Mouse (Mus musculus) 3T3-L1 (cell line): ENCODE results near the gene Lrrc75a.

Experiments used
- DNase-seq: peaks from one replicate; pipeline ENCODE4 v3.0.0-alpha.2; 2015; ENCODE audit warnings: low read depth, low spot score

Gene Lrrc75a

DNA sequence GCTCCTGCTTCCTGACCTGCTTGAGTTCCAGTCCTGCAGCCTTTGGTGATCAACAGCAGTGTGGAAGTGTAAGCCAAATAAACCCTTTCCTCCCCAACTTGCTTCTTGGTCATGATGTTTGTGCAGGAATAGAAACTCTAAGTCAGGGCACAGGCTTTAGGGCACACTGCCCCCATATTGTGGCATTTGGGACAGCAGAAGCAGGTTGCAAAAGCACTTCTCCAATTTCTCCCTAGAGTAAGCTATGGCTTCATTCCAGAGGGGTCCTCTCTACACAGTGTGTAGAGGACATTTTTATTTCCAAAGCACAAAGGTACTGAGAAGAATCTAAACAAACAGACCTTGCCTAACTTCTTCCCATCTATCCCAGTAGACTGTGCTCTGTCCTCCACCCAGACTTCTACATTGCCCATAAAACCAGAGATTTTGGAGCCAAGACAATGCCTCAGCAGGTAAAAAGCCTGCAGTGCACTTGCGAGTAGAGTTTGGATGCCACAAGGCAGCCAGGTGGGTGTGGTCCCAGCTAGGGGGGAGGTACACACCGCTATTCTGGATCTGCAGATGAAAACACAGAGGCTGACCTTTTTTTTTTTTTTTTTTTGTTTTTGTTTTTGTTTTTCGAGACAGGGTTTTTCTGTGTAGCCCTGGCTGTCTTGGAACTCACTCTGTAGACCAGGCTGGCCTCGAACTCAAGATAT lies 26.6 kb downstream of the Lrrc75a start:
- no peak for DNase-seq

DNA sequence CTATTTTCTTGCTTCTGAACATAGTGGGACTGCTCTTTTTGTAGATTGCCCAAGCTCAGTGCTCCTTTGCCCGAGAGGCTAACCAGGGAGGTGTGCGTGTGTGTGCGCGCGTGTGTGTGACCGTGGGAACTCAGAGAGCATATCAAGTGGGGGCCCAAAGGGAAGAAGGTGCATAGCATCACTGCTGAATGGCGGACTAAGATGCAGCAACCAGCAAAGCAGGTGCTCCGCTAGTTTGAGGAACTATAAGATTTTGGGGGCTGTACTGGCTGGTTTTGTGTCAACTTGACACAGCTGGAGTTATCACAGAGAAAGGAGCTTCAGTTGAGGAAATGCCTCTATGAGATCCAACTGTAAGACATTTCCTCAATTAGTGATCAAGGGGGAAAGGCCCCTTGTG lies 27.2 kb downstream of the Lrrc75a start:
- DNase-seq: no peak

- DNase-seq: no peak
These were observed 32.9 kb downstream of the Lrrc75a start for GRCm38 (mm10) chr11:62615456-62615855.

DNA sequence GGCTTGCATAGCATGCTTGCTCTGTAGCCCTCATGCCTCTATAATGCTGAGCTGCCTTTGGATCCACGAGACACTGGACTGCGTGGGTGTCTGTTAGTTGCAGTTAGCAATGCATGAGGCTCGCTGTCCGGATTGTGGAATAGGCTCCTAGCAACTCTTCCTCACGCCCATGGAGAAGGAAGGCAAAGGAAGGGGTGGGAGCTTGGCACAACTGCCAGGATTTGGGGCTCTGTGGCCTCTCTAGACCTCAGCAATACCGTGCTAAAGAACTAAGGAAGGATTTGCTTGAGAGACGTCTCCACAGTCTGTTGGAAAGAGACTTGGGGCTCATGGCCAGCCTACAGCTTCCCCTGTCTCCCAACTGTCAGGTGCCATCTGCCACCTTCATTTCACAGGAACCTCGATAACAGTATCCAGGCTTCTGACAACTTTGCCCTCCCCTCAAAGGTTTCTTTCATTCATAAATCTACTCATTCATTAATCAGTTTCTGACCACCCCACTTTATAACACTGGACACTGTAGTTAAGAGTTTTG lies 33.4 kb downstream of the Lrrc75a start:
- no peak for DNase-seq

DNA sequence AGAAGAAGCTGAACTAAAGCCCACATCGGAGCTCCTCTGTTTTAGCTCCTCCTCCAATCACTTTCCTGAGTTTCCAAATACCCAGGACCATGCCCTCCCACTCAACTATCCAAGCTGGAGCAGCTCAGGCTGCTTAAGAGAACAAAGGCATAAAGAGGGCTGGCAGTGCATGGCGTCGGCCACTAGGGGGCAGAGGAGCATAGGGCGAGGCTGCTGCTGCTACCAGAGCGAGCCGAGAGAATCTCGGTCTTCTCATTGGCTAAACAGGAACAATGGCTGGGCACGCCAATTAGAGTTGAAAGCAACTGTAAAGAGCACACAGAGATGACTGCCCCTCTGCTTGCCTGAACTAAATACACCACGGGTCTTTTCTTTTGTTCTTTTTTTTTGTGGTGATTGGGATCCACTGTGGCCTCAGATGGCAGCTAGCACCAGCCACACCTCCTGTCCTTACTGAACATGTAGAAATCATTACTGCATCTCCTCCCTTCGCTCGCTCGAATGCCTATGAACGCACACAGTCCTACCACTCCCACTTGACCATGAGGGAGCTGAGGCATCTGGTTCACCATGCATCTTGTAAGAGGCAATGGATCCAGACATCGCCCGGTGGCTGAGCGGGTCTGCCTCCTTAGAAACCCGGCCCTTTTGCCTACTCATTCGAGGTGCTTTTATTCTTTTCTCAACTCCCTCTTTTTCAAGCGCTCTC lies 34.5 kb downstream of the Lrrc75a start:
- DNase-seq: peak; percentile 95

- DNase-seq: no peak
These were observed 35.7 kb downstream of the Lrrc75a start for GRCm38 (mm10) chr11:62612604-62613003.

GRCm38 (mm10) chr11:62610304-62610703 lies 38.0 kb downstream of the Lrrc75a start:
- DNase-seq: no peak

DNA sequence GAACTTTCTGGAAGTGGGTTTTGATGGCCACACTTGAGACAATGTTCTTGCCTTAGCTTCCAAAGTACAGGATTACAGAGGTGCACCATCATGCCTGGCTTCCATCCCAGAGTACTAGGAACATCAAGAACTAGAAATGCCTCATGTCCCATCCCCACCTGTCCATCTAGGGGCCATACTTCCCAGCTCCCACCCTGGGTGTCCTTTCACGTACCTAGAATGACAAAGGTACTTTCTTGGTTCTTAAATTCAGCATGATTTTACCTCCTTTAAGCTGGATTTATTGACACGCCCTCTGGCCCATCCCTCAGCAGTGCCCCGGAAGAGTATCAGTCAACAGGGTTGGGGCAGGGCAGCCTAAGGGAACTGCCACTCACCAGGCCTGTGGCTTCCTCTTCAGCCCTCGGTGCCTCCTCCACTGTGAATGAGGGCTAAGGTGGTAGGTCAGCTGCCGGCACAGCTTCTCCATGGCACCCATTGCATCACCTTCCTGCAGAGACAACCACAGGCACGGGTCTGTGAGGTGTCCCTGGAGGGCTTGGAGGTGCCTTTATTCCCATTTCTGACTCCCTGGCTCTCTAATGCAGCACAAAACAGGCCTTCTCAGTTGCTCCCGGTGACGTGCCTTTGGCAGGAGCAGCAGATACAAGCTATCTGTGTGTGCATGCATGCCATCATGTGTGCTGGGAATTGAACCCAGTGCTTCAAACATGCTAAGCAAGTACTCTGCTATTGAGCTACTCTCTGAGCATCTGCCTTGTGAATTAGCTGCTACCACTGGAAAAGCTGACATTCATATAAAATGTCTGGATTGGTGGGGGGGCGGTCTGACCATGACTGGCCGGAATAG lies 39.3 kb downstream of the Lrrc75a start:
- no peak for DNase-seq

DNA sequence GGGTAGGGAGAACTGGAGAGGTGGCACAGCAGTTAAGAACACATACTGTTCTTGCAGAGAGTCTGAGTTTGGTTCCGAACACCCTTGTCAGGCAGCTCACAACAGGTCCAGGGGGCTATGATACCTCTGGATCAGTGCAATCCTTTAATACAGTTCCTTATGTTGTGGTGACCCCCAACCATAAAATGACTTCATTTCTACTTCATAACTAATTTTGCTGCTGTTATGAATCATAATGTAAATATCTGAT lies 40.4 kb downstream of the Lrrc75a start:
- no peak for DNase-seq

- DNase-seq: no peak
These were observed 41.0 kb downstream of the Lrrc75a start for GRCm38 (mm10) chr11:62607170-62607951.

DNA sequence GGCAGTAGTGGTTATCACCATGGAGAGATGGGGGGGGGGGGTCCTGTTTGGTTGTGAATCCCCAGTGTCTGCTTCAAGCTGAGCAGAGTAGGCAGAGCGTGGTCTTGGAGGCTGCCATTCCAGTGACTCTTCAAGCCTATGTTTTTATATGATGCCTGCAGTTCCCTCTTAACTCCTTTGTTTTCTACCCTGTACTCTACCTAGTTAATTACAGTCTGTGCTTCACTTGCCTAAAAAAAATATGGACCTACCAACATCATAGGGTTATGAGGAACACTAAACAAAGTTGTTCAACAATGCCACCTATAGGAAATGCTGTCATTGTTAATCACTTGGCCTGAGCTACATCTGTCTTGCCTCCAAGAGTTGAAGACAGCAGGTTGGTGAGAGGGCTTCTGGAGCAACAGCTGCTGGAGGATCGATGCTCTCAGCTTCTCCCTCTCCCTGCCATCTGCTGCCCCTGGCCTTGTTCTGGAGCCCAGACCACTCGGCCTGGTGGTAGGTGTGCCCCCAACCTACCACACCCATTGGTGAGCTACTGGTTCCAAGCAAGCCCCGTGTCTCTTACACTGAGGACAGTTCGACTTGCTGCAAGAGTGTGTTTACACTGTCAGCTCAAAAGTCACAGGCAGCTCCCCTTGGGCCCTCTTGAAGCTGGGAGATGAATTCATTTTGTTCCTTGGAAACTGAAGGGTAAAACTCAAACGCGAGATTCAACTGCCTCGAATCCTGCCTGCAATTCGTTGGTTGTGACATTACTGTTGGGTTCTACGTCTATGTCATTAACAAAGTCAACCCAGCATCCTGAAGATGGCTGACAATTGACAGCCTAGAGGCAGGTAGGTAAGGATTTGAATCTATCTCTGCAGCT lies 41.8 kb downstream of the Lrrc75a start:
- DNase-seq: peak; percentile 42

DNA sequence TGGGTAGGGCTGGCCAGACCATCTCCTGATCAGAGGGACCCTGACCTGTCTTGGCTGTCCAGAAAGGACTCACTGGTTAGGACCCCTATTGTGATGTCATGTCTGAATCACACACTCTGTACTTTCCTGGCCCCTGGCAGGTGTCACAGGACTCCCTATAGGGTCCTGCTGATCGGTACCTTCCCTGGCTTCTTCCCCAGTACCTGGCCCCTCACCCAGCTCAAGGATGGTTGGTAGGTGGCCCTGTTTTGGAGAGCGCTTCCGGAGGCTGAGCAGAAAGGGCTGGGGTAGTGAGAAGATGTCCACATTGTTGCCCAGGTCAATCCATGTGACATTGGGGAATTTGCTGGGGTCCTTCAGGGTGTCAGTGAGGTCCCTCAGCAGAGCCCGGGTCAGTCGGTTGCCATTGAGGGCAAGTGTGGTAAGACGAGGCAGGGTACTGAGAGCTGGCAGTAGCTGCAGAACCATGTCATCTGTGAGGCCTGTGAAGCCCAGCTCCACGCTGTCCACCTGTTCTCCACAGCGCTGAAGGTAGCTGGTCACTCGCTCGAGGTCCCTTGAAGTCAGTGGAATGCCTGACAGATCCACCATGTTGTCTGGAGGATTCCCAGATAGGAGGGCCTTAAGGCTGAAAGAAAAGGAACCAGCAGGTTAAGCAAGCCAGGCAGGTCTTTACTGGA lies 42.6 kb downstream of the Lrrc75a start:
- DNase-seq: no peak

DNA sequence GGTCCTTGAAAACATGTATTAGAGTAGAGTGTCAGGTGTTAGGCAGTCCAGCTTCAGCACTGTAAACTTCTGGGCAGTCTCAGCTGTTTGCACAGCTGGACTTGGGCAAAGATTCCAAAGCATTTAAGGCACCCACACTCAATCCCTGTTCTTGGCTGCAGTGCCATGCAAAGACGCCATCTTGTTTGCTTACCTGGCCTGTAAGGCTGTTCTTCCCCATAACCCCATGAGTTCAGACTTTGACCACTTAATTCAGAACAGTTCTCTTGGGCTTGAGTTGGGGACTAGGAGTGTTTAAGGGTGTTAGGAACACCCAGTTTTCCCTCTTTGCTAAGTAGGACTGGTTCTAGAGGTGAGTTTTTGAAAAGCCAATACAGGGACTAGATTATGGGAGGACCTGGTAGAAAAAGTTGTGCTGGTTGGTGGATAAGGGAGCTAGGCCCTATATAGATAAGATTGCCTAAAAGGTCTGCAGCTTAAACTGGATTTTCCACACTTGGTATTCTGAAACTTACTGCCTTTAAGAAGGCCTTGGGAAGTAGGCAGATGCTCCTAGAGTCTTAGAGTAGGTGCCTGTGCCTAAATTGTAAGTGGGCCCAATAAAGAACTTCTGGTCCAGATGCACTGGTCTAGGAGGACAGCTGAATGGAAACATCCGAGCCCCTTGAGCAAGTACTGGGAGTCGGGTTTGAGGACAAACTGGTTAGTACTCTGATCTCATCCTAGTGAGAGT lies 43.3 kb downstream of the Lrrc75a start:
- peak; percentile 54 for DNase-seq

DNA sequence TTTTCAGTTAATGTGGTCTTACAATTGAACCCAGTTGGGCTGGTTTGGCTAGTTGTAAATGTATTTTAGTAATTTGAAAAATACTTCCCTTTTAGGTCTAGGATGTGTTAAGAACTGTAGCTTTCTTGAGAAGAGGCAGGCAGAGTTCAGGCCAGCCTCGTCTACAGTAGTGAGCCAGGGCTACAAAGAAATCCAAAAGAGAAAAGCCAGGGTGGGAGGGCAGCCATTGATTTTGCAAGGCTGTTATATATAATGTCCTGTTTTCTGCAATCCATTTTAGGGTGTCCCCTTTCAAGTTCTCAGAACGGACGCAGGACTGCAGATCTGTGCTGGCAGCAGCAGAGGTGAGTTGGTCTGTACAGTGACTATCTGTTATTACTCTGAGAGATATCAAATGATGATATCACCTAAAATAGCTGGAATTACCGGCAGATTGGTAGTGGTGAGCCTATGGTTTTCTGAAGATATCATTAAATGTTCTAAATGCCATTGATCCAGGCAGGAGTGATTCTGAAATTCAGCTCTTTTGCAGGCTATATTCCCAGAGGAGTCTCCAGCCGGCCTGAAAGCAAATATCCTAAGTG lies 44.1 kb downstream of the Lrrc75a start:
- peak; percentile 25 for DNase-seq

DNA sequence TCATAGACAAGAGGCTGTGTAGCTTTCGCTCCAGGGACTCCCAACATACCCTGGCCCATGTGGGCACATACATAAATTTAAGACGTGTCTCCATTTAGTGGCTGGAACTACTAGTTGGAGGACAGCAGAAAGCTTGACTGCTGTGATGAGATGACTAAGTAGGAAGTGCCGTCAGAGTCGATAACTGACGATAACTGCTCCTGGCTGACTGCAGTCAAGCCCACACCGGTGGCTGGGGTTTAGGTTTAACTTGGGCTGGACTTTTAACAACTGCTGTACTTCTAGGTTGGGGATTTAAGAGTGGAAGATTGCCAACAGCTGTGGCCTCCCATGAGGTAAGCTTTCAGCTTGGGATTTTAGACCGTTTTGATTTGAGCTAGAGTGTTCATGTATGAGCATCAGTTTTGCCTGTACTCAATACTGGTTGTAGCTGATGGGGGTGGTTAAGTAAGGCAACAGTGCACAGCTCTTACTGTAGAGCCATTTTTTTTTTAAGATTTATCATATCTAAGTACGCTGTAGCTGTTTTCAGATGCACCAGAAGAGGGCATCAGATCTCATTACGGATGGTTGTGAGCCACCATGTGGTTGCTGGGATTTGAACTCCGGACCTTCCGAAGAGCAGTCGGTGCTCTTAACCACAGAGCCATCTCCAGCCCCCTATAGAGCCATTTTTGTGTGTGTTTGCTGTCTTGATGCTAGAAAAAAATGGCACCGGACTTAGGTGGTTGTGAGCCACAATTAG lies 44.8 kb downstream of the Lrrc75a start:
- peak; percentile 58 for DNase-seq

DNA sequence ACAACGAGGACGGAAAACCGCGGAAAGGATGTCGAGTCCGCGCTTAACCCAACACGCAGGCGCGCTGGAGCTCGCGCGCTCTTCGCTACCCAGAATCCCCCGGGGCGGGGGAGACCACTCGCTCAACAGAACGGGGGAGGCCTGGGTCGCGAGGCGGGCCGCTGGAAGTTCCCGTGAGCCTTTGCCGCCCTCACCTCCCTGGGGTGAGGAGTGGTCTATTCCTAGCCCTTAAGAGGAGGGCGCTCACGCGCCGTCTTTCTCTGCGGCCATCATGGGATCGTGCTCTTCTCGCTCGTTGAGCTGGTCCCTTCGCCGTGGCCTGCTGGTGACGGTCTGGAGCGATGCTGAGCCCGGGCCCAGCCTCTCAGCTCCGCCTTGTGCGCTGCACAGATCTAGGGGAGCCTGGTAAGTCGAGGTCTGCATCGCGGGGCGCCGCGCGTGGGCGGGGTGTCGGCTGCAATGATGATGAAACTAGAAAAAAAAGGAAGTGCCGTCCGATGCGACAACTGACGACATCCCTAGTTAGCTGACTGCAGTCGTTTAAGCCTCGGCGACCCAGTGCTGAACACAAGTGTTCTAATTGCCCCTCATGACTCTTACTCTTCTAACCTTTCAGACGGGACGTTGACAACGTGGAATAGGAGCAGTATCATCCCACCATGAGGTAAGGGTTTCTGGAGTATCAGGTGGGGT lies 45.6 kb downstream of the Lrrc75a start:
- DNase-seq: peak; percentile 96

DNA sequence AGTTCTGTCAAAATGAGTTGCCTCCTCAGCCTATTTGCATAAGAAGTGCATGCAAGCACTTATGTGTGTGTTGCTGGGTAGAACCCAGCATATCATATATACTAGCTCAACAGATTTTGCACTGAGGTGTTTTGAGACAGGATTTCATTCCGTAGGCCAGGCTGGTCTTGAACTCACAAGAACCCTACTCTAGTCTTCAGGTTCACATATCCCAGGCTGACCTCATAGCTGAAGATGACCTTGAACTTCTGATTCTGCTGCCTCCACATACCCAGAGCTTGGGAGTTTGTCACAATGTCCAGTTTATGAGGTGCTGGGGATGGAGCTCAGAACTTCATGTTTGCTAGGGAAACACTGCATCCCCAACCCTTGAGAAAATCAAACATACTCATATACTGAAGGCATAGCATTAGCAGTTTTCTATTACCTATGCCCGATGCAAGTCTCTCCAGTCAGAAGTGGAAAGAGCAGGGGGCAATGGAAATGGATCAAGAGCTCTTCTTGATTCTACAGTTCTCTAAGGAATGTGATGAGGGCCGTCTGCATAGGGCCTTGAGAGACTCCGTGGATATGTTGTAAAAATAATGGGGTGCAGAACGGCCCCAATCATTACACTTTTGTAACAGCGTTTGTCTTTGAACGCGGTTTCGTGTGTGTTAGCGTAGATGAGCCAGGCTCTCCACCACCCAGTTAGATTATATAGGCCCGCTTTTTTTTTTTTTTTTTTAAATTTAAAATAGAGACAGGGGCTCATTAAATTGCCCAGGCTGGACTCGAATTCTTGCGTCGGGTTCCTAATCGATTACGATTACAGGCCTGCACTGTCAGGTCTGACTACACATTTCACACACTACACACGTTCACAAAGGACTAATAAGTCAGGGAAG lies 46.3 kb downstream of the Lrrc75a start:
- peak; percentile 35 for DNase-seq
